Mouse (Mus musculus) ES-Bruce4 (cell line): ENCODE data around the gene Leap2. TPM values are rescaled to one million over a fixed set of nuclear protein-coding genes. Genes with fewer than 3 reads are reported as not detected.
A peak's percentile ranks its signal among the peaks of the same experiment; 100 is the strongest.

Experiments
- H3K27ac ChIP-seq: 2 replicates; pipeline ENCODE4 v1.5.1; 2012; ENCODE audit warnings: low read length, inconsistent platforms; ENCODE audit not compliant: insufficient read depth
- H3K27me3 ChIP-seq: 2 replicates; pipeline ENCODE4 v1.6.1; 2012; ENCODE audit warnings: mild to moderate bottlenecking, low read length, inconsistent platforms; ENCODE audit not compliant: control insufficient read depth, poor library complexity, insufficient read depth, severe bottlenecking
- H3K36me3 ChIP-seq: 2 replicates; pipeline ENCODE4 v1.6.1; 2012; ENCODE audit warnings: inconsistent platforms, mild to moderate bottlenecking, low read length, moderate library complexity; ENCODE audit not compliant: control insufficient read depth, poor library complexity, insufficient read depth, severe bottlenecking
- H3K4me1 ChIP-seq: one replicate; pipeline ENCODE4 v1.8.1; 2011; ENCODE audit warnings: low read length; ENCODE audit not compliant: control insufficient read depth, insufficient read depth
- H3K4me3 ChIP-seq: 2 replicates; pipeline ENCODE4 v1.5.1; 2011; ENCODE audit warnings: low read depth, mild to moderate bottlenecking, low read length
- H3K9ac ChIP-seq: 2 replicates; pipeline ENCODE4 v1.6.1; 2012; ENCODE audit warnings: low read depth, mild to moderate bottlenecking, inconsistent platforms; ENCODE audit not compliant: poor library complexity, severe bottlenecking
- H3K9me3 ChIP-seq: replicated peaks from 2 replicates; pipeline ENCODE4 v1.6.1; 2012; ENCODE audit warnings: mild to moderate bottlenecking, low read length, inconsistent platforms; ENCODE audit not compliant: control insufficient read depth, poor library complexity, insufficient read depth, severe bottlenecking
- CTCF ChIP-seq: IDR thresholded peaks from one replicate; pipeline ENCODE4 v1.8.1; 2011; ENCODE audit warnings: low read depth, low read length
- EP300 ChIP-seq: IDR thresholded peaks from 2 replicates; pipeline ENCODE4 v1.6.1; 2011; ENCODE audit warnings: low read depth, low read length; ENCODE audit not compliant: insufficient read depth
- POLR2A ChIP-seq: IDR thresholded peaks from one replicate; pipeline ENCODE4 v1.8.1; 2011; ENCODE audit warnings: low read length; ENCODE audit not compliant: insufficient read depth
- polyA plus RNA-seq: library from polyadenylated mRNA; stranded (reverse); fragments of >200 nt; gene quantifications from 2 replicates; pipeline ENCODE4 v1.2.4, GENCODE M21; 2011; ENCODE audit warnings: low read depth; ENCODE audit not compliant: missing spikeins, insufficient read depth, insufficient read length

Gene Leap2
- polyA plus RNA-seq, 1 experiment: not detected

- H3K36me3 ChIP-seq: no peaks in the 10 kb centered on the region
- H3K27me3 ChIP-seq: no peaks in the 10 kb centered on the region
- no peak for TF ChIP-seq EP300
- TF ChIP-seq POLR2A: no peak
- peak; percentile 11 for TF ChIP-seq CTCF
- no peaks in the 10 kb centered on the region for H3K9me3 ChIP-seq
- H3K9ac ChIP-seq: peak within 1 kb of the TSS; percentile 41
- H3K27ac ChIP-seq: no peak within 1 kb of the TSS
- peak within 1 kb of the TSS; percentile 66 for H3K4me3 ChIP-seq
- H3K4me1 ChIP-seq: no peaks in the 10 kb centered on the region
Measured at GRCm38 (mm10) chr11:53456474-53457371, 33.8 kb upstream of the Leap2 start, which contains the start of the genes Gm10447 and Shroom1. Gene Gm10447, minus strand, starts transcription at chr11:53457110. Gene Shroom1, plus strand, starts transcription at chr11:53457205.

DNA sequence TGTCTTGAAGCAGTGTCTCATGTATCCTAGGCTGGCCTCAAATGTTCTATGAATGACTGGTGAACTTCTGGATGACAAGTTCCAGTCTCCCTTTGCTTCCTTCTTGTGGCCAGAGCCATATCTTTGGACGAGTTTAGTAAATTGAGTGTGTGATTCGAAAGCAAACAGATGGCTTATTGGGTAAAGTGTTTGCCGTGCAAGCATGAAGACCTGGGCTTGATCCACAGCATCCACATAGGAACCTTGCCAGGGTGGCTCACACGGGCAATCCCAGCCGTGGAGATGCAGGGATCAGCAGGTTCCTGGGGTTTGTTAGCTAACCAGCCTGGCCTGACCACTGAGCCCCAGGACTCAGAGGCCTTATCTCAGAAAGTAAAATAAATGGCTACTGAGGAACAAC lies 30.1 kb upstream of the Leap2 start:
- Histone ChIP-seq H3K27me3 (no peaks in the 10 kb centered on the region), H3K9ac (no peak overlapping the region), H3K27ac (no peak overlapping the region), H3K36me3 (no peaks in the 10 kb centered on the region), H3K4me3 (no peak overlapping the region), H3K4me1 (no peaks in the 10 kb centered on the region), H3K9me3 (no peaks in the 10 kb centered on the region)
- no peak for TF ChIP-seq EP300
- no peak for TF ChIP-seq CTCF
- no peak for TF ChIP-seq POLR2A

DNA sequence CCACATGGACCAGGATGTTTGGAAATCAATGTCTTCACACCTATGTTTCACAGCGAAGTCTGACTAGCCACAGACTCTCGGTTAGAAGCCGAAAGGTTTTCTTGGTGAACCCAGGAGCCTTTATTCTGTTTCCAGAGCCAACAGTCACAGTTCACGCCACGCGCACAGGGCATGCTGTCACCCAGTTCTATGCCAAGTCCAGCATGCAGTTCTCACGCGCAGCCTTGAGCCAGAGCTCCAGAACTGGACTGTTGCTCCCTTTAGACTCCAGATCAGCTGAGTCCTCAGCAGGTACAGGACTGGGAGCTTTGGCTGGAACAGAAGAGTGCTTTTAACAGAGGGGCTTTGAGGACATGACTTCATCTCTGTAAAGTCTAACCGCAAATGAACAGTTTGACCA lies 29.4 kb upstream of the Leap2 start:
- Histone ChIP-seq H3K27me3 (no peaks in the 10 kb centered on the region), H3K9ac (no peak overlapping the region)

GRCm38 (mm10) chr11:53451361-53451760 lies 28.4 kb upstream of the Leap2 start:
- H3K27ac ChIP-seq: no peak overlapping the region
- H3K9me3 ChIP-seq: no peaks in the 10 kb centered on the region
- no peaks in the 10 kb centered on the region for H3K27me3 ChIP-seq
- H3K36me3 ChIP-seq: no peaks in the 10 kb centered on the region
- H3K9ac ChIP-seq: no peak overlapping the region
- no peak overlapping the region for H3K4me3 ChIP-seq
- H3K4me1 ChIP-seq: no peaks in the 10 kb centered on the region
- TF ChIP-seq POLR2A (no peak), EP300 (no peak), CTCF (no peak)

More for the DNA sequence above, 29.4 kb upstream of the Leap2 start:
- no peak overlapping the region for H3K27ac ChIP-seq
- H3K36me3 ChIP-seq: no peaks in the 10 kb centered on the region
- no peaks in the 10 kb centered on the region for H3K4me1 ChIP-seq
- no peaks in the 10 kb centered on the region for H3K9me3 ChIP-seq
- no peak overlapping the region for H3K4me3 ChIP-seq
- TF ChIP-seq EP300 (no peak), POLR2A (no peak), CTCF (no peak)

DNA sequence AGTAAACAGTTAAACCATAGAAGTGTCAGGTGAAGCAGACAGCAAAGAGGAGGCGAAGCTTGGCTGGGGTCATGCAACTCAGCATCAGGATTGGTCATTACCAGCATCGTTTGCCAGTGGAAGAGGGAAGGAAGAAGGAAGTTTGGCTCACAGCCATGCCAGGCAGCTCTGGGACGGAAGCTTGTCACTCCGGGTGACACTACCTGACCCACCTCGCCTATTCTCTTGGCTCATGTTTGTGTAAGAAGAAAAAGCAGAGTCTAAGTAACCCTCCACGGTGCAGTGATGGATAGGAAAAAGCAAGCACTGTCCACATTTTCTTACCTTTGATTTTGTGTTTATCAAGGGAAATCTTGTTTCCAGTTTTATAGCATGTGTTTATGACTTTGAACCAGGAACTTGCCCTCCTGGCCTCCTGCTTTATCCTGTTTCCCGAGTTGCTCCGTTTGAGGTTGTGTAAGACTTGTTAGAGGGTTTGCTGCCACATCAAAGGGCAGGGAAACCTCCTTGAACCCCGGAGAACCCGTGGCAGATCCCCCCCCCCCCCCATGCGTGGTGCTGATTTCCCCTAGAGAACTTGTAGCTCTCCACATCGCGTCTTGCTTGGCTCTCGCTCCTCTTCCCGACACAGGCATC lies 27.2 kb upstream of the Leap2 start:
- Histone ChIP-seq H3K9ac (no peak overlapping the region), H3K4me1 (no peaks in the 10 kb centered on the region), H3K9me3 (no peaks in the 10 kb centered on the region), H3K4me3 (no peak overlapping the region), H3K27me3 (no peaks in the 10 kb centered on the region), H3K27ac (no peak overlapping the region), H3K36me3 (no peaks in the 10 kb centered on the region)
- TF ChIP-seq EP300: no peak
- TF ChIP-seq CTCF: no peak
- TF ChIP-seq POLR2A: no peak

GRCm38 (mm10) chr11:53448529-53448928 lies 25.6 kb upstream of the Leap2 start:
- Histone ChIP-seq H3K4me3 (no peak overlapping the region), H3K36me3 (no peaks in the 10 kb centered on the region), H3K4me1 (no peaks in the 10 kb centered on the region), H3K27ac (no peak overlapping the region), H3K27me3 (no peaks in the 10 kb centered on the region), H3K9me3 (no peaks in the 10 kb centered on the region), H3K9ac (no peak overlapping the region)
- TF ChIP-seq EP300 (no peak), POLR2A (no peak), CTCF (no peak)
